Mouse (Mus musculus): ENCODE measurements at regions not wholly inside any gene's neighbourhood (a gene's known extent, or its start where the extent isn't known, plus 50 kb on each side); places are given as distances from the start of the nearest gene placed in this dataset.

GRCm38 (mm10) chr7:124990695-124991094 is 453.8 kb upstream of the Kdm8 start:
- no peak for TF ChIP-seq CTCF (conservative IDR thresholded peaks at IDR 0.05; ENCODE audit: low read length)
- TF ChIP-seq POU5F1 (IDR thresholded peaks at IDR 0.05; ENCODE audit: borderline replicate concordance, low read length), result no peak
